Mouse (Mus musculus): ENCODE measurements around the gene Fads6.

GRCm38 (mm10) chr11:115303167-115303566, 5.7 kb upstream of the Fads6 start:
- no peak for TF ChIP-seq CTCF (IDR thresholded peaks at IDR 0.05; ENCODE audit: borderline replicate concordance, insufficient read depth, low read length)
- TF ChIP-seq POLR2A (IDR thresholded peaks at IDR 0.05; ENCODE audit: low read depth, low read length) = no peak

All from embryonic fibroblast, embryonic 13.5 days (primary cell).